Mouse (Mus musculus) stomach, embryonic 16.5 days (tissue): Measurements from ENCODE around the gene Slc41a3. TPM values are rescaled to one million over a fixed set of nuclear protein-coding genes. Genes with fewer than 3 reads are reported as not detected.

Experiments used
- ATAC-seq: fragments of 200-750 bp; cut with Nextera tagmentation; 2 replicates; pipeline ENCODE4 v1.8.0; 2017; ENCODE audit warnings: moderate number of reproducible peaks, moderate TSS enrichment; ENCODE audit not compliant: insufficient read depth, low FRiP score
- H3K27ac ChIP-seq: fragments of 300-500 bp; sonication (generic); 2 replicates; pipeline ENCODE4 v1.5.1; 2014; ENCODE audit warnings: low read length
- H3K27me3 ChIP-seq: fragments of 300-500 bp; sonication (generic); 2 replicates; pipeline ENCODE4 v1.6.1; 2014; ENCODE audit warnings: low read length, control low read depth, mixed read lengths; ENCODE audit not compliant: control insufficient read depth, insufficient read depth
- H3K36me3 ChIP-seq: fragments of 300-500 bp; sonication (generic); 2 replicates; pipeline ENCODE4 v1.6.1; 2014; ENCODE audit warnings: low read length; ENCODE audit not compliant: control insufficient read depth, insufficient read depth
- H3K4me1 ChIP-seq: fragments of 300-500 bp; sonication (generic); 2 replicates; pipeline ENCODE4 v1.6.1; 2014; ENCODE audit warnings: low read length, control low read depth, mixed read lengths; ENCODE audit not compliant: control insufficient read depth, insufficient read depth
- H3K4me2 ChIP-seq: fragments of 300-500 bp; sonication (generic); 2 replicates; pipeline ENCODE4 v1.6.1; 2014; ENCODE audit warnings: low read depth, low read length, mixed read lengths
- H3K4me3 ChIP-seq: fragments of 300-500 bp; sonication (generic); replicated peaks from 2 replicates; pipeline ENCODE4 v1.5.1; 2014; ENCODE audit warnings: mild to moderate bottlenecking, low read length
- H3K9ac ChIP-seq: fragments of 300-500 bp; sonication (generic); 2 replicates; pipeline ENCODE4 v1.6.1; 2014; ENCODE audit warnings: low read length
- H3K9me3 ChIP-seq: fragments of 300-500 bp; sonication (generic); replicated peaks from 2 replicates; pipeline ENCODE4 v1.6.1; 2016; ENCODE audit warnings: low read length, control low read depth; ENCODE audit not compliant: control insufficient read depth
- WGBS: fragments of 180-500 bp; shearing (Covaris S2); extraction: QIAGEN DNeasy Blood & Tissue Kit; methylation state at CpG from one replicate; pipeline ENCODE4 v1.1.7; 2014; 5-methylcytosine and 5-hydroxymethylcytosine counted together
- polyA plus RNA-seq: library from polyadenylated mRNA; unstranded; fragments of >200 nt; fragmentation: Nextera tagmentation; extraction: Ambion mirVana; gene quantifications from 2 replicates; pipeline ENCODE4 v1.2.1, GENCODE M21; 2015

Gene Slc41a3
- polyA plus RNA-seq, 1 experiment from 2014 or later, result 8.5 TPM

DNA sequence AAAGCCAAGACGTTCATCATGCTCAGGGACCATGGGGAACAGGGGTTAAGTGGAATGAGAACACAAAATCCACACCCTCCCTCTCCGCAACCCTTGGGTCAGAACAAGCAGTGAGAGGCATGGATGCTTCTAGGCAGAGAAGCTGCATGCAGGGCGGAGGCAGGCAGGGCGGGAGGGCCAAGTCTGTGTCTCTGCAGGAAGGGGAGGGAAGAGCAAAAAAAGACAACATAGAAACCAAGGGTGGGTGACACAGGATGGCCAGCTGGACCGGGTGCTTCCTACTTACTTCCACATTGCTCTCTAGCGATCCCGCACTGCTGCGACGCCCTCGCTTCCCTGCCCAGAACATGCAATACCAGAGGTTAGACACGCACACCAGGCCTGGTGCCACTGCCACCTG, 59.2 kb downstream of the Slc41a3 start:
- Histone ChIP-seq H3K36me3 (peaks cover 19% of the 10 kb centered on the region), H3K9me3 (no peaks in the 10 kb centered on the region), H3K27me3 (no peaks in the 10 kb centered on the region), H3K27ac (0 out of 2 replicates have a peak overlapping the region, but pooled peaks have one; percentile 49), H3K9ac (no peak overlapping the region), H3K4me3 (no peak overlapping the region), H3K4me2 (no peak overlapping the region), H3K4me1 (no peaks in the 10 kb centered on the region)
- 81% methylated on average over 11 of the region's 11 CpGs for WGBS
- ATAC-seq, result peak; percentile 30; the same call in 1 of the 2 replicates

DNA sequence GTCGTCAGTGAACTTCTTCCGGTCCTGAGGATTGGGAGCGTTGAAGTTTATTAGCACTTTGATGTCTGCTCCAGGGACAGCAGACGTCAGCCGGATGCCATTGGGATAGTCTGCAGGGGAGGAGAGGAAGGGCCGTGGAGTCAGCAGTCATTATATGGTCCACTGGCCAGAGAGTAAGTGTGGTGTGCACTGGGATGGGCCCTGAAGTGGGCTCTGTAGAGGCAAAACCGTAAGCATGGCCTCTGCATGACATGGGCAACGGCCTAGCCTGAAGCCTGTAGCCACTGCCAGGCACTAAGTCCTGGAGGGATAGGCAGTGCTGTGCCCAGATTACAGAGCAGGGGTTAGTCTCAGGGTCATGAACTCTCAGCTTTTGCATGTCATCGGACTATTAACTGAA, 64.2 kb downstream of the Slc41a3 start:
- 89% methylated on average over 9 of the region's 9 CpGs for WGBS
- no peak overlapping the region for H3K27ac ChIP-seq
- ATAC-seq, result no peak
- H3K36me3 ChIP-seq, result peaks cover 30% of the 10 kb centered on the region
- no peak overlapping the region for H3K4me3 ChIP-seq
- no peaks in the 10 kb centered on the region for H3K4me1 ChIP-seq
- H3K27me3 ChIP-seq, result no peaks in the 10 kb centered on the region
- H3K9me3 ChIP-seq, result no peaks in the 10 kb centered on the region
- no peak overlapping the region for H3K4me2 ChIP-seq
- no peak overlapping the region for H3K9ac ChIP-seq

DNA sequence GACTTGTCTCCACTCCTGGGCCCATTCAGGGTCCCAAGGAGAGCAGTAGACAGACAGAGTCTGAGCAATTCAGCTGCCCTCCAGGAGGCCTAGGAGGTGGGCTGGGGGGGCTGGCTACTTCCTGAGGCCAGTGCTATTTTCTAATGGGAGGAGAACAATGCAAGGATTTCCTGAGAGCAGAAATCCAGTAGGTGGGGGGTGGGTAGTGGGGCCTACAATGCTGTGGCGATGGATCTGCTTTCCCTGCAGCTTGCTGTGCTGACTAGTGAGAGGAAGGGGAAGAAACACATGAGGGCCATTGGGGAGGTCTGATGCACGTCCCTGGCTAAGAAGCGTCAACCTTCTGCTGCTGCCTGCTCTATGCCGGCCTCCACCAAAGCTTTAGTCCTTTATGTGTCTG, 74.2 kb downstream of the Slc41a3 start:
- Histone ChIP-seq H3K4me2 (no peak overlapping the region), H3K9me3 (no peaks in the 10 kb centered on the region), H3K27ac (peak overlapping the region; percentile 26; the same call in 1 of the 2 replicates), H3K4me3 (no peak overlapping the region), H3K9ac (no peak overlapping the region), H3K27me3 (no peaks in the 10 kb centered on the region), H3K4me1 (no peaks in the 10 kb centered on the region), H3K36me3 (peaks cover 30% of the 10 kb centered on the region)
- 77% methylated on average over 4 of the region's 4 CpGs for WGBS
- ATAC-seq, result no peak

DNA sequence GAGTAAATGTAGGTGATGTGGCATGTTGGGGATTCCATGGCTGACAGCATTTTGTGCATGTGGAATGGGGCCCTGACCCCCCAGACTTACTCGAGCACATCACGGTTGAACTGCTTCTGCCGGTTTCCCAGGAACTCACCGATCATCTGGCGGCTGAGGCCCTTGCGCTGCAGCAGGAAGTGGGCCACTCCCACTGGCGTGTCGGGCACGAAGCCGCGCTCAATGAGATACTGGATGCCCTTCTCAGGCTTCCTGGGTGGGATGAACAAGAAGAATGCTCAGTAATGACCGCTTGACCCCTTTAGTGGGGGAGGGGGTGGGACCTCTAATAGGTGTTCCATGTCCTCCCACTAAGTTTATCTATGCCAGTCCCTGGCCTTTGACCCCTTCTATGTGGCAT, 75.9 kb downstream of the Slc41a3 start:
- no peak overlapping the region for H3K9ac ChIP-seq
- peaks cover 17% of the 10 kb centered on the region for H3K36me3 ChIP-seq
- WGBS, result 82% methylated on average over 12 of the region's 12 CpGs
- ATAC-seq, result no peak
- no peak overlapping the region for H3K27ac ChIP-seq
- H3K27me3 ChIP-seq, result no peaks in the 10 kb centered on the region
- H3K4me2 ChIP-seq, result no peak overlapping the region
- H3K9me3 ChIP-seq, result no peaks in the 10 kb centered on the region
- no peak overlapping the region for H3K4me3 ChIP-seq
- H3K4me1 ChIP-seq, result 0 out of 2 replicates have a peak, but pooled peaks cover 6% of the 10 kb centered on the region

DNA sequence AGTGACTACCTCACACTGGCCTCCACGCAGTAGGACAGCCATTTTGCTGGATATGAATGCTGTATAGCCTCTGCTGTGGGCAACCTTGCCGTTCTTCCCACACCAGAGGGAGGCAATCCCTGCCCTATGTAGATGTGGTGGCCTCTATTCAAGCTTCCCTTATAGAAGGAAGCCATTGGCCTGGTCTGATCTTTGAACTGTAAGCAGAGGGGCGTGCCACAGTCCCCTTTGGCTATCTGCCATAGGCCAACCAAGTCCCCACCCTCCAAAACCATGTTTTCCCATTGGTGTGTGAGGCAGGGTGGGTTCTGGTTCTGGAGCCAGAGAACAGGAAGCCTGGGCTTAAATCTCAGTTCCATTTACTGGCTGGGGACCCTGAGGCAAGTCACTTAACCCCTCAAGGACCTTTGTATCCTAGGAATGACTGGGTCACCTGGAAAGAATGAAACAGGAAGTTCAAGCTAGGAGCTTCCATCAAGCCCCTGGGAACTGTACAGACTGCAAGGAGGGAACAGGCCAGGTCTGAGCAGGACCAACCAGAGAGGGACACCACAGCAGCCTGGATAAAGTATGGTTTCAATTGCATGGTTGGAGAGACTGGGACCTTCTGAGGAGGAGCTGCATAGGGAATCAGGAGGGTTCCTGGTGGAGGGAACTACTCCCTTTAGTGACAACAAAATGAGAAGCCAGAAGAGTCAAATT, 79.5 kb downstream of the Slc41a3 start:
- Histone ChIP-seq H3K36me3 (no peaks in the 10 kb centered on the region), H3K9me3 (no peaks in the 10 kb centered on the region), H3K4me1 (0 out of 2 replicates have a peak, but pooled peaks cover 10% of the 10 kb centered on the region), H3K27me3 (no peaks in the 10 kb centered on the region), H3K4me2 (no peak overlapping the region), H3K4me3 (no peak overlapping the region), H3K27ac (no peak overlapping the region; the same call in 1 of the 2 replicates), H3K9ac (no peak overlapping the region)
- 80% methylated on average over 3 of the region's 3 CpGs for WGBS
- peak; percentile 69; the same call in 1 of the 2 replicates for ATAC-seq

DNA sequence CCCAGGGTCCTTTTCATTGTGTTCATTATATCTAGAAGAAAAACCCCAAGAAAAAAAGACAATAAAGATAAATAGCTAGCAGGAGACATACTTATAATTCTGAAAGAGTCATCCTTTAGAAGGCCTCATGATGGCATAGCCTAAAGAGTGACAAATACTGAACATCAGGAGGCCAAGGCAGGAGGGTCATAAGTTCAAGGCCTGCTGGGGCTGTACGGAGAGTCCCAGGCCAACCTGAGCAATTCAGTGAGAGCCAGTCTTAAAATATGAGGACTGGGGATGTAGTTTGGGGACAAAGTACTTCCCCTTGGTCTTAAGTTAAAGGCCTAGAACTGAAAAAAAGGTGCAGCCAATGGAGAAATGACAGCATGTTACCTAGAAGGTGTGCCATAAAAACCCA, 82.3 kb downstream of the Slc41a3 start:
- no peaks in the 10 kb centered on the region for H3K27me3 ChIP-seq
- no peak overlapping the region for H3K27ac ChIP-seq
- H3K36me3 ChIP-seq, result peaks cover 12% of the 10 kb centered on the region; the same call in 1 of the 2 replicates
- 60% methylated on average over 1 of the region's 1 CpGs for WGBS
- H3K4me2 ChIP-seq, result no peak overlapping the region
- H3K4me3 ChIP-seq, result no peak overlapping the region
- H3K4me1 ChIP-seq, result 0 out of 2 replicates have a peak, but pooled peaks cover 13% of the 10 kb centered on the region
- H3K9me3 ChIP-seq, result no peaks in the 10 kb centered on the region
- H3K9ac ChIP-seq, result no peak overlapping the region
- no peak for ATAC-seq

DNA sequence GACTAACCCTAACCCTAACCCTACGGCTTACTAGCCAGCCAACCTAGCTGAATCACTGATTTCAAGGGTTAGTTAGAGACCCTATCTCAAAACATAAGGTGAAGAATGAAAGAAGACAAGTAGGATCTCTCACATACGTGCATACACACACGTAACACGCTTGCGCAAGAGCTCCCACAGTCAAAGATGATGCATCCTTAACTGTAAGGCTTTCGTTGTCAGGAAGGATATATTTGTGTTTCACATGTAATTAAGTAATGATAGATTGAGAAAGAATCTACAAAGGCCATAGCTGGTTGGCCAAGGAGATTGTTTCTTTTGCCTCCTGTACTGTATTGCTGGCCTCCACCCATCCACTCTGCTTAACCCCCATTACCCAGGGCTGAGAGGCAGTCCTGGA, 83.5 kb downstream of the Slc41a3 start:
- H3K9ac ChIP-seq, result no peak overlapping the region
- 0 out of 2 replicates have a peak, but pooled peaks cover 13% of the 10 kb centered on the region for H3K4me1 ChIP-seq
- H3K4me3 ChIP-seq, result no peak overlapping the region
- WGBS, result 94% methylated on average over 6 of the region's 6 CpGs
- no peaks in the 10 kb centered on the region for H3K9me3 ChIP-seq
- H3K27ac ChIP-seq, result no peak overlapping the region
- H3K36me3 ChIP-seq, result peaks cover 12% of the 10 kb centered on the region; the same call in 1 of the 2 replicates
- no peaks in the 10 kb centered on the region for H3K27me3 ChIP-seq
- ATAC-seq, result no peak
- H3K4me2 ChIP-seq, result no peak overlapping the region

DNA sequence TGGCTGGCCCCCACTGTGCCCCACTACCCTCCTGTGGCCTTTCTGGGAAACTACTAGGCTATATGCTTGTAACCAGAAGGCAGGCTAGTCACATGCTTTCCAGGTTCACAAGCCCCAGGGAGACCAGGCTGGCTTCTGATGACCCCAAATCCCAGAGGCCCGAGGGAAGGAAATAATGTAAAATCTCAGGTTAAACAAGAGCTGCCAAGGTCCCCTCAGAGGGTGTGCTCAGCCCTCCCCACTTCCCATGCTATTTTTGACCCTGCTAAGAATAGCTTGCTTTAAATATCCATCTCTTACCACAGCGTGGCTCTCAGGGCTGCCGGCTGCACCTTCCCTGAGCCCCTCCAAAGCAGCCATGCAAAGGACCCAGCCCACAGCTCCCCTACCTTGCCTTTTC, 84.2 kb downstream of the Slc41a3 start:
- Histone ChIP-seq H3K9ac (no peak overlapping the region), H3K9me3 (no peaks in the 10 kb centered on the region), H3K4me3 (no peak overlapping the region), H3K36me3 (peaks cover 12% of the 10 kb centered on the region; the same call in 1 of the 2 replicates), H3K27me3 (no peaks in the 10 kb centered on the region), H3K27ac (no peak overlapping the region), H3K4me1 (0 out of 2 replicates have a peak, but pooled peaks cover 13% of the 10 kb centered on the region), H3K4me2 (no peak overlapping the region)
- WGBS, result 60% methylated on average over 3 of the region's 3 CpGs
- ATAC-seq, result no peak

DNA sequence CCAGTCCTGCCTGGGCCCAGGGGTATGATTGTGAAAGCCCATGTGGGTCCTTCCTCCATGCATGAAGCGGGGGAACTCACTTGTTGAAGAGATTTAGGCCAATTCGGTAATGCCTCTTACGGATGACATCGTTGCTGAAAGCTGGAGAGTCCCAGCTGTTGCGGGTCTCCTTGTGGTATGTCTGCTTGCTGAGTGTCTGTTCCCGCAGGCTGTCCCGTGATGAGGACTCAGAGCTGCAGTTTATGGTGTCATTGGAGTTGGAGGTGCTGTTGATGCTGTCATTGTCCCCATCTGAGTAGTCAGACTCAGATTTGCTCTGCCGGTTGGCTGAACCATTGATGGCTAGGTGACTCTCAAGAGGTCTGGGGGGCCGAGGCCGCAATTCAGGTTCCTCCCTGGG, 85.0 kb downstream of the Slc41a3 start:
- 79% methylated on average over 10 of the region's 10 CpGs for WGBS
- Histone ChIP-seq H3K4me1 (0 out of 2 replicates have a peak, but pooled peaks cover 13% of the 10 kb centered on the region), H3K9me3 (no peaks in the 10 kb centered on the region), H3K27me3 (no peaks in the 10 kb centered on the region), H3K4me3 (no peak overlapping the region), H3K9ac (no peak overlapping the region), H3K27ac (no peak overlapping the region), H3K4me2 (no peak overlapping the region), H3K36me3 (peaks cover 12% of the 10 kb centered on the region; the same call in 1 of the 2 replicates)
- ATAC-seq, result no peak
